Mouse (Mus musculus): ENCODE measurements around the gene Htr3b. TPM values are rescaled to one million over a fixed set of nuclear protein-coding genes. Genes with fewer than 3 reads are reported as not detected.
A peak's percentile ranks its signal among the peaks of the same experiment; 100 is the strongest.

The Htr3b gene
- not detected in 2 replicates for polyA plus RNA-seq (2016; fragmentation: Nextera tagmentation; extraction: Ambion mirVana)

DNA sequence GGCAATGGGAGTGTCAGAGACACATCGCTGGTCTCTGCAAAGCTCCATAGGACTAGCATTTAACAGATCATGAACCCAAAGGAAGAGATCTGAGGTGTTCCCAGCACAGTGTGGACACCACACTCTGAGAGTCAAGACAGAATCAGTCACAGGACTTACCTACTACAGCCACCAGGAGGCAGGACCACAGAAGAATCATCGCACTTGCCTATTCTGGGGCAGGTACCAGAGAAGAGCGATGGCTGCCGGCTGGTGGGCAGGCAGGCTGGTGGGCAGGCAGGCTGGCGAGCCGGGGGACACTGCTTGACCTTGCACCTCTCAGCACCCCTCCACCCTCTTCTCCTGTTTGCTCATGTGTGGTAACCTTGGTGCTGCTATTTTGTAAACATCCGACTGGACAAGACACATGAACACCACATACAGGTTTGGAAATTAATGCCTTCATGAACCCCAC, at the start of gene Htr3b:
TSS of gene Htr3b (minus strand) at position 404 of the 454 bp plus-strand sequence.
- WGBS = 63% methylated on average over 7 of the region's 7 CpGs
- no peaks in the 10 kb centered on the region for H3K9me3 ChIP-seq (replicated peaks)
- no peak within 1 kb of the TSS for H3K4me3 ChIP-seq
- H3K27me3 ChIP-seq (replicated peaks) = peaks cover 35% of the 10 kb centered on the region
- no peak within 1 kb of the TSS for H3K4me2 ChIP-seq
- no peaks in the 10 kb centered on the region for H3K4me1 ChIP-seq (replicated peaks)
- no peak for ATAC-seq (ENCODE audit: insufficient number of reproducible peaks, low FRiP score)
- H3K36me3 ChIP-seq = no peaks in the 10 kb centered on the region
- no peak within 1 kb of the TSS for H3K9ac ChIP-seq
- H3K27ac ChIP-seq (ENCODE audit: poor library complexity, severe bottlenecking) = no peak within 1 kb of the TSS

DNA sequence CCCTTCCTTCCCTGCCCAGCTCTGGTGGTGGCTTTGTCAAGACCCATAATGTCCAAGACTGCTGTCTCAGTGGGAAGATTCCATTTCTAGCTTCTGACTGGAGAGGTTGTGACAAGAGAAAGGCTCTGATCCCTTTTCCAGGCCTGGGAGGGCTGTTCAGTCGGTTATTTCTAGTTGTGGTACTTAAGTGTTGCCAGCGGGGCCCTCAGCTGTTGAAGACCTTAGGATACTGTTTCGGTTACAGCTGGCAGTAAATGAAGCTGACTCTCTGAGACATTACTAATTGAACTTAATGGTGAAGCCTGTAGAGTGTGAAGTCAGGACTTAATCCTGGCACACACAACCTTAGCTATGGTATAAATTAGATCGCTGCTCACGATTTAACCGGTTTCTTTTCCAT, 34.5 kb upstream of the Htr3b start:
- WGBS = 71% methylated on average over 6 of the region's 6 CpGs
- H3K9ac ChIP-seq = no peak overlapping the region
- H3K4me3 ChIP-seq = no peak overlapping the region
- H3K4me2 ChIP-seq = no peak overlapping the region
- H3K4me1 ChIP-seq (replicated peaks) = peaks cover 17% of the 10 kb centered on the region
- peak overlapping the region; percentile 68 for H3K27ac ChIP-seq (ENCODE audit: poor library complexity, severe bottlenecking)
- ATAC-seq (ENCODE audit: insufficient number of reproducible peaks, low FRiP score) = no peak
- H3K27me3 ChIP-seq (replicated peaks) = no peaks in the 10 kb centered on the region
- no peaks in the 10 kb centered on the region for H3K9me3 ChIP-seq (replicated peaks)
- peaks cover 57% of the 10 kb centered on the region for H3K36me3 ChIP-seq

DNA sequence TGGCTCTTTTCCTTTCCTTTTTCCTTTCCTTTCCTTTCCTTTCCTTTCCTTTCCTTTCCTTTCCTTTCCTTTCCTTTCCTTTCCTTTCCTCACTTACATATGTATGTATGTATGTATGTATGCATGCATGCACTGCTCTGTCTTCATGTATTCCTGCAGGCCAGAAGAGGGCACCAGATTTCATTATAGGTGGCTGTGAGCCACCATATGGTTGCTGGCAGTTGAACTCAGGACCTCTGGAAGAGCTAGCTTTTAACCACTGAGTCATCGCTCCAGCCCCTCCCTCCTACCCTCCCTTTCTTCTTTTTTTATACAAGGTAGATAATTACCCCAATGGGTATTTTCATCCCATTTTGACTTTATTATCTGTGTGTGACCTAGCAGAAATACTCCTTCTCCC, 30.9 kb upstream of the Htr3b start:
- H3K4me1 ChIP-seq (replicated peaks) = peaks cover 35% of the 10 kb centered on the region
- H3K4me2 ChIP-seq = no peak overlapping the region
- H3K27ac ChIP-seq (ENCODE audit: poor library complexity, severe bottlenecking) = no peak overlapping the region
- H3K4me3 ChIP-seq = no peak overlapping the region
- H3K27me3 ChIP-seq (replicated peaks) = no peaks in the 10 kb centered on the region
- H3K9ac ChIP-seq = no peak overlapping the region
- no peak for ATAC-seq (ENCODE audit: insufficient number of reproducible peaks, low FRiP score)
- WGBS = 100% methylated on average over 1 of the region's 1 CpGs
- H3K36me3 ChIP-seq = peaks cover 43% of the 10 kb centered on the region
- H3K9me3 ChIP-seq (replicated peaks) = no peaks in the 10 kb centered on the region

DNA sequence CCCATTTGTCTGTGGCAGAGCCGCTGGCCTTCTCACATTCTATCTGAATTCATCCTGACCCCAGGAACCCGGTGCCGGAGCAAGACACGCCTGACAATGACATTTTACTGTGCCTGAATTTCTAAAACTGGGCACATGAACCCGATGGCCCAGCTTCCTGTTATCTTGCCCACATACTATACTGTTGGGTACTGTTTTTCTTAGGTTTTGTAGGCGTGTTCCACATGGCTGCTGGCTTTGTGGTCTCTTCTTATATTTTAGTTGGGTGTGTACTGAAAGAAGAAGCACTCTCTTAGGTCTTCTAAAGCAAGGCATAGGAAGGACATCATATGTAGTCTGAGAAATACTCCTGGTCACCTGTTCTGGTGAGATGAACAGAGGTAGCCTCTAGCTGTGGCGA, 30.0 kb upstream of the Htr3b start:
- H3K4me2 ChIP-seq = no peak overlapping the region
- H3K9ac ChIP-seq = no peak overlapping the region
- WGBS = 84% methylated on average over 7 of the region's 7 CpGs
- no peaks in the 10 kb centered on the region for H3K9me3 ChIP-seq (replicated peaks)
- no peak overlapping the region for H3K27ac ChIP-seq (ENCODE audit: poor library complexity, severe bottlenecking)
- no peak for ATAC-seq (ENCODE audit: insufficient number of reproducible peaks, low FRiP score)
- no peaks in the 10 kb centered on the region for H3K27me3 ChIP-seq (replicated peaks)
- peaks cover 29% of the 10 kb centered on the region for H3K4me1 ChIP-seq (replicated peaks)
- H3K4me3 ChIP-seq = no peak overlapping the region
- peaks cover 37% of the 10 kb centered on the region for H3K36me3 ChIP-seq

DNA sequence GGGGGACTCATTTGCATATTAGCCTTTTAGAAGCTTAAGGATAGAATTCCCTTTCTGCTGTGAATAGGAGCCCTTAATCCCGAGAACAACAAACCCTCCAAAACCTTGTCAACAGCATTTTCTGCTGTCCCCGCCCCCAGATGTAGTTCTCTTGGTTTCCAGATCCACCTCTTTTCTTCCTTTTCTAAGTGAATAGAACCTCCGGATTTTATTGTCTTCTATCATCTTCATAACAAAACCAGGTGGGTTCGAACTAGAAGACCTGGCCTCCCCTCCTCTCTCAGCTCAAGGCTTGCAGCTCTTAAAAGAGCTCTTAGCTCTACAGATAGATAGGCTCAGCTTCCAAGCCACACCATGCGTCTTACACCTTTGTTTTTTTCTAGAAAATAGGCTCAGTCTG, 26.9 kb upstream of the Htr3b start:
- H3K27me3 ChIP-seq (replicated peaks) = no peaks in the 10 kb centered on the region
- no peak overlapping the region for H3K9ac ChIP-seq
- no peak overlapping the region for H3K4me3 ChIP-seq
- H3K27ac ChIP-seq (ENCODE audit: poor library complexity, severe bottlenecking) = no peak overlapping the region
- peaks cover 34% of the 10 kb centered on the region for H3K4me1 ChIP-seq (replicated peaks)
- peaks cover 21% of the 10 kb centered on the region for H3K36me3 ChIP-seq
- ATAC-seq (ENCODE audit: insufficient number of reproducible peaks, low FRiP score) = no peak
- no peaks in the 10 kb centered on the region for H3K9me3 ChIP-seq (replicated peaks)
- 68% methylated on average over 5 of the region's 5 CpGs for WGBS
- H3K4me2 ChIP-seq = no peak overlapping the region

DNA sequence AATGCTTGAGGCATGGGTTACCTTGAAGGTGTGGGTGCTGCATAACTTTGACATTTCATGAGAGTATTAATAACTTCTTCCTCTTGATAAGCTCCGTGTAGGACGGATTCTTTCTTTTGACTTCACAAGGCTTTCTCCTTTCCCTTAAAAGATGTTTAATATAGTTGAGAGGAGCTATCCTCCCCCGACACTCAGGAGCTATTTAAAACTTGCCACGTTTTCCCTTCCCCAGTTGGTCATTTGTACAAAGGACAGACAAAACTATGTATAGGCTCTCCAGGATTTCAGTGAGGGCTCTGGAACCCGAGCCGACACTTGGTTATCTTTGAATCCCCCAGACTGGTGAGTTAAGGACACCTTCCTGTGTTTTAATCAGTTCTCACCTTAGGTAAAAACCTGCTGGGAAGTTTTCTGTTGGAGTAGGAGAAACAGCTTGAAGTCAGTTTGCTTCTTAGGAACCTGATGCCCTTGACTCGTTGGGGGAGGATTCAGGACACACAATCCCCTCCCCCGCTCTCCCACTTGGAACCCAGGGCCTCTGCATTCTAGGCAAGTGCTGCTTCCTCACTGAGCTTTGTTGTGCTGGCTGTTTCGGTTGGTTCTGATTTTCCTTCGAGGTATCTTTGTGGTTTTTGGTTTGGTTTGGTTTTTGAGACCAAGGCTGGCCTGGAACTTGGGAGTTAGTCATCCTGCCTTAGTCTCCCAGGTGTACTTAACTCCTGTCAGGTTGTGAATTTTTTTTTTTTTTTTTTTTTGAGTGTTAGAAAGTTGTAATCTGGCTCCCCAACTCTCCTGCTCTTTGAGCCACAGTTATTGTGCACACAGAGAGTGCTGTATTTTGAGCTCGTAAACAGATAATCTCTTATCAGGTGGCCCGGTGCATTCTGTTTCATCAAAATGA, 22.7 kb upstream of the Htr3b start:
- no peaks in the 10 kb centered on the region for H3K27me3 ChIP-seq (replicated peaks)
- peaks cover 6% of the 10 kb centered on the region for H3K36me3 ChIP-seq
- H3K9ac ChIP-seq = peak overlapping the region; percentile 61
- peaks cover 27% of the 10 kb centered on the region for H3K4me1 ChIP-seq (replicated peaks)
- 10% methylated on average over 12 of the region's 12 CpGs for WGBS
- peak overlapping the region; percentile 67 for H3K4me2 ChIP-seq
- no peaks in the 10 kb centered on the region for H3K9me3 ChIP-seq (replicated peaks)
- ATAC-seq (ENCODE audit: insufficient number of reproducible peaks, low FRiP score) = no peak
- peak overlapping the region; percentile 84 for H3K4me3 ChIP-seq
- H3K27ac ChIP-seq (ENCODE audit: poor library complexity, severe bottlenecking) = peak overlapping the region; percentile 89

DNA sequence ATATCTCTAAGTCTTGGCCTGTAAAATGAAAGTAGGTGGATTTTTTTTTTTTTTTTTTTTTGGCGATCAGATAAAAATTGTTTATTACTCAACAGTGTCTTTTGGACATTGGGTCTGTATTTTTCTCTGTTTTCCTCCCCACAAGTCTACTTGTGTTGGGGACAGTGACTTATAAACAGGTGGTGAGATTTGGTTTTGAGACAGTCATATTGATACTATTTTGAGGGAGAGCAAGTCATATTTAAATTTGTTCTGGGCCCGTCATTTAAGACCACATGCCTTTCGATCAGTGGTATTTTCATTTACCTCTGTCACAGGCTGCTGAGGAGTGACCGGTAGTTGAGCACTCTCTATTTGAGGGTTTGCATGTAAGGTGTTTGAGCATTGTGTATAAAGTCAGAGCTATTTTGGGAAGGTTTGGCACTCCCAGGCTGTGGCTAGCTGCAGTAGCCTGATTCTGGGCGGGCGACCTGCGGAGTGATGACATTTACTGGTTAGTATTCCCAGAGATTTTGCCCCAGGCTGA, 21.9 kb upstream of the Htr3b start:
- Histone ChIP-seq H3K4me3 (peak overlapping the region; percentile 84), H3K4me1 (replicated peaks) (peaks cover 27% of the 10 kb centered on the region), H3K9ac (peak overlapping the region; percentile 61; the same call in 1 of the 2 replicates), H3K4me2 (peak overlapping the region; percentile 67), H3K36me3 (peaks cover 6% of the 10 kb centered on the region), H3K9me3 (replicated peaks) (no peaks in the 10 kb centered on the region), H3K27ac (ENCODE audit: poor library complexity, severe bottlenecking) (peak overlapping the region; percentile 89), H3K27me3 (replicated peaks) (no peaks in the 10 kb centered on the region)
- ATAC-seq (ENCODE audit: insufficient number of reproducible peaks, low FRiP score) = 0 out of 2 replicates have a peak, but pooled peaks have one; percentile 7
- WGBS = 7% methylated on average over 7 of the region's 7 CpGs

DNA sequence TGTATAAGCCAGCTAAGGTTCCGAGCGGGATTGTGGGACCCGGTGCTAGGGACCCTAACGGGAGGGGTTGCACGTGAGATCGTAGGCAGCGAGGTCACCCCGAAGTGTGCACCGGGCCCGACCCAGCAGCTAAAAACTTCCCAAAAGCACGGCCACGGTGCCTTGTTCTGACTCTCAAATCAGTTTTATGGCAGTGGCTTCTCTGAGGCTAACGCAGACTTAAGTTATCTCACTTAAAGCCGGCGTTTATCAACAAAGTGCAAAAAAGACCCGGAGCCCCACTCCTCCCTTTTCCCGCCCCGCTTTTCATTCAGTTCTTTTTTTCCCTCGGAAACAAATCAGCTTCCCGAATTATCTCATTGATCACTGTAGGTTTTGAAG, 20.9 kb upstream of the Htr3b start:
- no peak for ATAC-seq (ENCODE audit: insufficient number of reproducible peaks, low FRiP score)
- under 1% methylated on average over 20 of the region's 20 CpGs for WGBS
- Histone ChIP-seq H3K9me3 (replicated peaks) (no peaks in the 10 kb centered on the region), H3K9ac (peak overlapping the region; percentile 94), H3K4me3 (peak overlapping the region; percentile 84), H3K27ac (ENCODE audit: poor library complexity, severe bottlenecking) (peak overlapping the region; percentile 87), H3K27me3 (replicated peaks) (no peaks in the 10 kb centered on the region), H3K4me1 (replicated peaks) (peaks cover 29% of the 10 kb centered on the region), H3K36me3 (no peaks in the 10 kb centered on the region), H3K4me2 (peak overlapping the region; percentile 83)

DNA sequence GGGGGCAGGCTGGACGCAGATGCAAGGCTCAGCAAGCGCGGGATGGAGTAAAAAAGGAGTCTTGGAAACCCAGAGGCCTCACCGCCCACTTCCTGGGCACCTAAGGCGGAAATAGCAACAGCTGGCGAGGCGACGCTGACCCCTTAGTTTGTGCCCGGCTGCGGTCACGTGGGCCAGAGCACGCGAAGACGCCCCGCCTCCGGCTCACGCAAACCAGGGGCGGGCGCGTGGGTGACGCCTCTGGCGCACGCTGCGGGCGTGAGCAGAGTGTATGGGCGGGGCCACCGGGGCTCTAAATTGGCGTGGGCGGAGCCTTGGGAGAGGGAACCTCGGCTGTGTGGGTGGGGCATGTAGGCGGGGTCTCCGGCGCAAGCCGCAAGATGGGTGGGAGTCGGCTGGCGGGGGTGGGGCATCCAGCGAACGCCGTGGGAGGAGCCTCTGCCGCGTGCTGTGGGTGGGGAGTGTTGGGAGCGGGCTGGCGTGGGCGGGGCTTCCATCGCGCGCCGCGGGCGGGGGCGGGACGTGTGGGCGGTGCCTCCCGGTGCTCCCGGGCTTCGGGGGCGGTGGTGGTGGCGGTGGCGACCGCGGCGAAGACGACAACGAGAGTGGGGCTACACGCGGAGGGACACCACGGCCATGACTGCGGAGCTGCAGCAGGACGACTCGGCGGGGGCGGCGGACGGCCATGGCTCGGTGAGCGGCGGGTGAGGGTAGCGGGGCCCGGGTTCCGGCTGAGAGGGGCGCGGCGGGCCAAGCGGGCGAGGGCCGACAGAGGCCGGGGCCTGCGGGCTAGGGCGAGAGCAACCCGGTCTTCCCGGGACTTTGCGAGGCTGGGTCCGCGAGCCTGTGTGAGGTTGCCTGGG, 20.3 kb upstream of the Htr3b start, which contains the start of gene Usp28:
TSS of gene Usp28 (plus strand) at position 531 of the 863 bp plus-strand sequence.
- Histone ChIP-seq H3K36me3 (no peaks in the 10 kb centered on the region), H3K4me1 (replicated peaks) (peaks cover 34% of the 10 kb centered on the region), H3K9me3 (replicated peaks) (no peaks in the 10 kb centered on the region), H3K4me2 (peak within 1 kb of the TSS; percentile 83), H3K27ac (ENCODE audit: poor library complexity, severe bottlenecking) (peak within 1 kb of the TSS; percentile 94), H3K4me3 (peak within 1 kb of the TSS; percentile 84), H3K27me3 (replicated peaks) (no peaks in the 10 kb centered on the region), H3K9ac (peak within 1 kb of the TSS; percentile 94)
- under 1% methylated on average over 79 of the region's 94 CpGs for WGBS
- peak; percentile 95 for ATAC-seq (ENCODE audit: insufficient number of reproducible peaks, low FRiP score)

DNA sequence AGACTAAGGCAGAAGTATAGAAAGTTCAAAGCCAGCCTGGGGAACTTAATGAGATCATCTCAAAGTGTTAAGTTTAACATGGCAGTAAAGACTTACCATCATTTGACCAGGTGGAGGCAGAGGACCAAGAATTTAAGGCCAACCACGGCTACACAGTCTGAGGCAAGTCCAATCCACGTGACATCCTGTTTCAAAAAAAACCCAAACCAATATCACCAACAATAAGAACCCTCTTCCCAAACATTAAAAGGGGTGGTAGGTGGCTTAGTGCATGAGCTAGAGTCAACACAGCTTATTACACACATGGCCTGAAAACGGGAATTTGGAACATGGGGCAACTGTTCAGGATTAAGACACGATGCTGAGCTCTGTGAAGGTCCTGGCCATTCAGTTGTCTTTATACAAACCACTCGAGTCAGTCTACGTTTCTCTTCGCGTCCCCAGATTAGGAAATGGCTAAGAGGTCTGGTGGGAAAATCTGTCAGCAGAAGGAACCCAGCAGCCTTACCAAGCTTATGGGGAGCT, 19.6 kb upstream of the Htr3b start:
- no peaks in the 10 kb centered on the region for H3K27me3 ChIP-seq (replicated peaks)
- peaks cover 39% of the 10 kb centered on the region for H3K4me1 ChIP-seq (replicated peaks)
- H3K9me3 ChIP-seq (replicated peaks) = no peaks in the 10 kb centered on the region
- H3K4me2 ChIP-seq = peak overlapping the region; percentile 83
- peak overlapping the region; percentile 80 for H3K9ac ChIP-seq
- no peak for ATAC-seq (ENCODE audit: insufficient number of reproducible peaks, low FRiP score)
- WGBS = 26% methylated on average over 8 of the region's 8 CpGs
- peak overlapping the region; percentile 94 for H3K27ac ChIP-seq (ENCODE audit: poor library complexity, severe bottlenecking)
- peak overlapping the region; percentile 84 for H3K4me3 ChIP-seq
- no peaks in the 10 kb centered on the region for H3K36me3 ChIP-seq
